Mouse (Mus musculus) liver, embryonic 15.5 days (tissue): ENCODE data around the gene Ypel5. TPM values are rescaled to one million over a fixed set of nuclear protein-coding genes. Genes with fewer than 3 reads are reported as not detected.

Experiments used
- ATAC-seq: fragments of 200-750 bp; cut with Nextera tagmentation; 2 replicates; pipeline ENCODE4 v1.8.0; 2017; ENCODE audit warnings: moderate number of reproducible peaks, mild to moderate bottlenecking, moderate library complexity; ENCODE audit not compliant: insufficient read depth
- H3K27ac ChIP-seq: fragments of 300-500 bp; sonication (generic); replicated peaks from 2 replicates; pipeline ENCODE4 v1.5.1; 2015; ENCODE audit warnings: mild to moderate bottlenecking, inconsistent platforms
- H3K27me3 ChIP-seq: fragments of 300-500 bp; sonication (generic); 2 replicates; pipeline ENCODE4 v1.6.1; 2015; ENCODE audit warnings: mild to moderate bottlenecking, inconsistent platforms
- H3K36me3 ChIP-seq: fragments of 300-500 bp; sonication (generic); replicated peaks from 2 replicates; pipeline ENCODE4 v1.6.1; 2015; ENCODE audit warnings: moderate library complexity, mild to moderate bottlenecking, inconsistent platforms
- H3K4me1 ChIP-seq: fragments of 300-500 bp; sonication (generic); replicated peaks from 2 replicates; pipeline ENCODE4 v1.6.1; 2015; ENCODE audit warnings: inconsistent platforms
- H3K4me2 ChIP-seq: fragments of 300-500 bp; sonication (generic); 2 replicates; pipeline ENCODE4 v1.6.1; 2015; ENCODE audit warnings: moderate library complexity, mild to moderate bottlenecking, inconsistent platforms
- H3K4me3 ChIP-seq: fragments of 300-500 bp; sonication (generic); replicated peaks from 2 replicates; pipeline ENCODE4 v1.5.1; 2015; ENCODE audit warnings: mild to moderate bottlenecking, inconsistent platforms
- H3K9ac ChIP-seq: fragments of 300-500 bp; sonication (generic); 2 replicates; pipeline ENCODE4 v1.6.1; 2015; ENCODE audit warnings: moderate library complexity, mild to moderate bottlenecking, inconsistent platforms
- H3K9me3 ChIP-seq: fragments of 300-500 bp; sonication (generic); replicated peaks from 2 replicates; pipeline ENCODE4 v1.6.1; 2016; ENCODE audit warnings: inconsistent platforms
- WGBS: fragments of 180-500 bp; shearing (Covaris S2); methylation state at CpG from one replicate; pipeline ENCODE4 v1.1.7; 2015; ENCODE audit warnings: mixed read lengths; ENCODE audit not compliant: insufficient replicate concordance; 5-methylcytosine and 5-hydroxymethylcytosine counted together
- polyA plus RNA-seq: library from polyadenylated mRNA; unstranded; fragments of >200 nt; fragmentation: Nextera tagmentation; extraction: Ambion mirVana; gene quantifications from 2 replicates; pipeline ENCODE4 v1.2.1, GENCODE M21; 2015

The Ypel5 gene
- polyA plus RNA-seq, 1 experiment from 2014 or later: 87.6 TPM

DNA sequence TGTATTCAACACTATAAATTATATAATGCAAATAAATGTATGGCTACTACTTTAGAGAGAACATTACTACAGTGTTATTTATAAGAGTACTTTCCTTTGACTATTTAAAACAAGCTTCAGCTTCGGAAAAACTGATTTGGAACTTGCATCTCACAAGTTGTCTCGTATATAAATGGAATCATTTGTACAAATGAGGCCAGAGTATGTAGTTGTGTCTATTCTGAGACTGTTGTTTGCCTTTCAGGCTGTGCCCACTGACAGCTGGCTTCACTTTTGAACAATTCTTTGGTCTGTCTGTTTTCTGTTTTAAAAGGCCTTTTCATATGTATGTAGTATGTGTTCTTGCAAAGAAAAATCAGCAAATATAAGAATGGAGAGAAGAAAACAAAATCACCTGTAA is 16.5 kb upstream of the Ypel5 start:
- Histone ChIP-seq H3K4me1 (no peaks in the 10 kb centered on the region), H3K4me2 (no peak overlapping the region), H3K27me3 (no peaks in the 10 kb centered on the region), H3K27ac (no peak overlapping the region), H3K9me3 (no peaks in the 10 kb centered on the region), H3K9ac (no peak overlapping the region), H3K36me3 (no peaks in the 10 kb centered on the region), H3K4me3 (no peak overlapping the region)
- ATAC-seq: no peak
- WGBS: 51% methylated on average over 2 of the region's 2 CpGs

- Histone ChIP-seq H3K27ac (no peak overlapping the region), H3K9ac (no peak overlapping the region), H3K4me2 (no peak overlapping the region), H3K36me3 (no peaks in the 10 kb centered on the region), H3K4me3 (no peak overlapping the region), H3K9me3 (no peaks in the 10 kb centered on the region), H3K4me1 (no peaks in the 10 kb centered on the region), H3K27me3 (no peaks in the 10 kb centered on the region)
- no peak for ATAC-seq
- 31% methylated on average over 4 of the region's 4 CpGs for WGBS
Measured at GRCm38 (mm10) chr17:72820425-72820824, 15.8 kb upstream of the Ypel5 start.

DNA sequence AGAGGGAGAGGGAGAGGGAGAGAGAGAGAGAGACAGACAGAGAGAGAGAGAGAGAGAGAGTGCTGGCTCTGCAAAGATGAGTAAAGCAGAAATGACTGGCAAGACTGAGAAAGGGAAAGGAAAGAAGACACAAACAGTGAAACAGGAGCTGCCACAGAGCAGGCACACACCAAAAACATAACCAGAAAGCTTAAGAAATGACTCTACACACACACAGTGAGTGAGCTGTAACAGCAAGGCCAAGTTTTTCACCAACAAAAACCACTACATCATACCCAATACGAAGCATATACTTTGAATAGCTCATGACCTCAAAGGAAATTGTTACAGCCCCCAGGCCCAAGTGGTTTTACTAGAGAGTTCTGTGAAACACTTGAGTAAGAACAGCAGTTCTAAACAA is 14.3 kb upstream of the Ypel5 start:
- Histone ChIP-seq H3K36me3 (no peaks in the 10 kb centered on the region), H3K27ac (no peak overlapping the region), H3K9me3 (no peaks in the 10 kb centered on the region), H3K4me2 (no peak overlapping the region), H3K4me1 (no peaks in the 10 kb centered on the region), H3K9ac (no peak overlapping the region), H3K27me3 (no peaks in the 10 kb centered on the region), H3K4me3 (no peak overlapping the region)
- 37% methylated on average over 1 of the region's 1 CpGs for WGBS
- no peak for ATAC-seq

DNA sequence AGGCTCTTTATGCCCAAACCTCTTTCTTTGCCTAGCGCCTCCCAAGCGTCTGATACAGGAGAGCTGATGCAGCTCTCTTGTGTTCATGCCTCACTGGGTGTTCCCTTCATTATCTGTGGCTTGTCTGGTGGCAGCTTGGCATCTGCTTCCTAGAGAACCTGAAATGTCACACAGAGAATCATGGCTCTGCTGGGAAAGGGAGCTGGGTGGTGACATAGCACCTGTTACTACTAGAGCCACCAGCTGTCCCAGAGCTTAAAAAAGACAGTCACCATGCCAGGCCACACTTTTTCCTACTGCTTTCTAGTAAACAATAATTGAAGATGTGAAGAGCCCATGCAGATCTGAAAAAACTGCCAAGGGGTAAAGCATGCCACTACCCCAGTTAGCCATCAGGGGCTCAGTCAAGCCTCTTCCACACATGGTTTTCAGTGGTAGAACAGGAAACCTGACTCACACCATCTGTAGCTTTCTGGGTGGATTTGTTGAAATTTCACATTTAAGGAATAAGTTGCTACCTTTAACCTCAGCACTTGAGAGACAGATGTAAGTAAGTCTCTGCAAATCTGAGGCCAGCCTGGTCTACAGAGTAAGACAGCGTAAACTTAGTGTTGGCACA is 9.2 kb upstream of the Ypel5 start:
- no peak for ATAC-seq
- no peak overlapping the region for H3K4me3 ChIP-seq
- H3K9ac ChIP-seq: no peak overlapping the region
- H3K4me1 ChIP-seq: no peaks in the 10 kb centered on the region
- WGBS: 67% methylated on average over 3 of the region's 3 CpGs
- no peaks in the 10 kb centered on the region for H3K9me3 ChIP-seq
- H3K36me3 ChIP-seq: no peaks in the 10 kb centered on the region
- H3K4me2 ChIP-seq: no peak overlapping the region
- no peaks in the 10 kb centered on the region for H3K27me3 ChIP-seq
- no peak overlapping the region for H3K27ac ChIP-seq

GRCm38 (mm10) chr17:72828027-72828678 is 8.1 kb upstream of the Ypel5 start:
- no peak overlapping the region for H3K27ac ChIP-seq
- no peaks in the 10 kb centered on the region for H3K36me3 ChIP-seq
- WGBS: 48% methylated on average over 3 of the region's 3 CpGs
- no peak for ATAC-seq
- no peaks in the 10 kb centered on the region for H3K9me3 ChIP-seq
- 0 out of 2 replicates have a peak, but pooled peaks cover 5% of the 10 kb centered on the region for H3K27me3 ChIP-seq
- H3K4me2 ChIP-seq: no peak overlapping the region
- H3K4me3 ChIP-seq: no peak overlapping the region
- H3K4me1 ChIP-seq: no peaks in the 10 kb centered on the region
- no peak overlapping the region for H3K9ac ChIP-seq

- Histone ChIP-seq H3K27me3 (0 out of 2 replicates have a peak, but pooled peaks cover 5% of the 10 kb centered on the region), H3K4me1 (no peaks in the 10 kb centered on the region), H3K4me3 (no peak overlapping the region), H3K27ac (no peak overlapping the region), H3K9me3 (no peaks in the 10 kb centered on the region), H3K36me3 (no peaks in the 10 kb centered on the region), H3K9ac (no peak overlapping the region), H3K4me2 (no peak overlapping the region)
- 60% methylated on average over 8 of the region's 8 CpGs for WGBS
- no peak for ATAC-seq
Measured at GRCm38 (mm10) chr17:72828687-72829086, 7.6 kb upstream of the Ypel5 start.

GRCm38 (mm10) chr17:72837140-72837712 is 973 bp downstream of the Ypel5 start:
- H3K9ac ChIP-seq: peak overlapping the region; percentile 92
- H3K4me1 ChIP-seq: peaks cover 27% of the 10 kb centered on the region
- H3K27ac ChIP-seq: peak overlapping the region; percentile 99
- no peaks in the 10 kb centered on the region for H3K9me3 ChIP-seq
- H3K36me3 ChIP-seq: peaks cover 20% of the 10 kb centered on the region
- 0 out of 2 replicates have a peak, but pooled peaks cover 5% of the 10 kb centered on the region for H3K27me3 ChIP-seq
- peak; percentile 58 for ATAC-seq
- WGBS: under 1% methylated on average over 76 of the region's 77 CpGs
- peak overlapping the region; percentile 81 for H3K4me2 ChIP-seq
- H3K4me3 ChIP-seq: peak overlapping the region; percentile 82

DNA sequence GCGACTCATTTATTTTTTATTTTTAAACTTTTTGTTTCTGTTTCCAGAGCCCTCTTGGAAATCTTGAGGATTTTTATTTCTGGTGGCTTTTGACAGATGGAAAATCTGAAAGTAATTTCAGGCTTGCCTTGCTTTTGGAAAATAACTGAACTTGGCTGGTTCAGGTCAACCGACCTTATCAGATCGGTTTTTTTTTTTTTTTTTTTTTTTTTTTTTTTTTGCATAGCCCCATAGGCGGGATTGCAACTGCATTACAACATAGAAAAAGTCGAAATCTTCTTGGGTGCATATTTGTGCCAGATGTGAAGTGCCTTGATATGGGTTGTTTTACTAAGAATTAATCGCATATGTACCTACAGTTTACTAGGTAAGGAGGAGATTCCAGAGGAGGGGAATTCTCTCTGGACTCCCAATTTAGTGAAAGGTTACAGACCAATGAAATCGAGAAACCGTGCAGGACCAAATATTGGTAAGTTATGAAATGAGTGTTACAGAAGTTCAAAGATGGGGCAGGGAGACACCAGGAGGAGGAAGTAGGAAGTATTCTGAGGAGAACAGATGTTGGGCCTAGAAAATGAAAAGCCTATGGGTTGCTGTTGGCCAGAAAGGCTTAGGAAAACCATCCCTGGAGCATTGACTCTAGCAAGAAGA is 1.7 kb downstream of the Ypel5 start:
- Histone ChIP-seq H3K27me3 (no peaks in the 10 kb centered on the region), H3K27ac (peak overlapping the region; percentile 99), H3K9me3 (no peaks in the 10 kb centered on the region), H3K4me2 (peak overlapping the region; percentile 81), H3K9ac (peak overlapping the region; percentile 92), H3K36me3 (peaks cover 24% of the 10 kb centered on the region), H3K4me3 (peak overlapping the region; percentile 82), H3K4me1 (peaks cover 27% of the 10 kb centered on the region)
- no peak for ATAC-seq
- WGBS: 10% methylated on average over 8 of the region's 8 CpGs

GRCm38 (mm10) chr17:72839000-72839399 is 2.7 kb downstream of the Ypel5 start:
- Histone ChIP-seq H3K27ac (peak overlapping the region; percentile 80), H3K4me2 (peak overlapping the region; percentile 81), H3K4me1 (peaks cover 27% of the 10 kb centered on the region), H3K9me3 (no peaks in the 10 kb centered on the region), H3K4me3 (peak overlapping the region; percentile 82), H3K36me3 (peaks cover 24% of the 10 kb centered on the region), H3K9ac (0 out of 2 replicates have a peak overlapping the region, but pooled peaks have one; percentile 10), H3K27me3 (no peaks in the 10 kb centered on the region)
- no peak for ATAC-seq
- WGBS: 62% methylated on average over 2 of the region's 2 CpGs

DNA sequence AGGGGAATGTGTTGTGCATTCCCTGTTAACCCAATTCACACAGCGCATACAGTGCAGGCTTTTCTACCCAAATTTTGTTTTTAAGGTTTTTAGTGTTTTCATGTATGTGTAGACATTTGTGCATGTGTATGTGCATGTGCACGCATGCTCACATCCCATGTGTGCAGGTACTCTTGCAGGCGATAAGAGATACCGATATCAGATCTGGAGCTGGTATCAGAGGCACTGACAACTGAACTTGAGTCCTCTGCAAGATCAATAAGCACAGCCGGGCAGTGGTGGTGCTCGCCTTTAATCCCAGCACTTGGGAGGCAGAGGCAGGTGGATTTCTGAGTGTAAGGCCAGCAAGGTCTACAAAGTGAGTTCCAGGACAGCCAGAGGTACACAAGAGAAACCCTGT is 8.1 kb downstream of the Ypel5 start:
- Histone ChIP-seq H3K4me1 (peaks cover 22% of the 10 kb centered on the region), H3K27ac (no peak overlapping the region), H3K27me3 (no peaks in the 10 kb centered on the region), H3K36me3 (peaks cover 52% of the 10 kb centered on the region), H3K9me3 (no peaks in the 10 kb centered on the region), H3K9ac (no peak overlapping the region), H3K4me2 (no peak overlapping the region), H3K4me3 (no peak overlapping the region)
- WGBS: 81% methylated on average over 6 of the region's 6 CpGs
- ATAC-seq: no peak

- H3K27ac ChIP-seq: no peak overlapping the region
- no peak for ATAC-seq
- H3K9me3 ChIP-seq: no peaks in the 10 kb centered on the region
- no peak overlapping the region for H3K9ac ChIP-seq
- H3K36me3 ChIP-seq: peaks cover 53% of the 10 kb centered on the region
- no peaks in the 10 kb centered on the region for H3K27me3 ChIP-seq
- H3K4me2 ChIP-seq: no peak overlapping the region
- H3K4me1 ChIP-seq: peaks cover 17% of the 10 kb centered on the region
- no peak overlapping the region for H3K4me3 ChIP-seq
- 76% methylated on average over 7 of the region's 7 CpGs for WGBS
Measured at GRCm38 (mm10) chr17:72844949-72845490, 8.8 kb downstream of the Ypel5 start.
